ENCODE assay signal across 37 mouse cellular contexts in genomic region chr11:89026117-89026516, GRCm38 (mm10). TPM values are rescaled to one million over a fixed set of nuclear protein-coding genes. Genes with fewer than 3 reads are reported as not detected.
DNase-seq lines count a peak whose midpoint lies in the region; ATAC-seq and TF ChIP-seq lines count a peak whose summit lies in the region.
"Had no signal": no experiment of that assay in that cellular context is flagged by ENCODE, and none has a peak within 500 bp of the region (broad histone marks: within the 10 kb centered on the region; RNA-seq: fewer than 3 reads in every experiment).

No protein-coding gene starts in this region.

- no peaks in the 10 kb centered on the region for H3K36me3 ChIP-seq in liver, embryonic 12.5 days
- H3K36me3 ChIP-seq in liver, embryonic 11.5 days (ENCODE audit: control insufficient read depth, insufficient read depth, low read length) = no peaks in the 10 kb centered on the region
- H3K36me3 ChIP-seq in MEL (ENCODE audit: control insufficient read depth in 1 of 2, insufficient read depth in 2 of 2, low read length in 2 of 2) = peaks cover 0 to 33% of the 10 kb centered on the region in 2 experiments; a peak in 2 of 4 replicates
- peaks cover 3% of the 10 kb centered on the region for H3K36me3 ChIP-seq in liver, postnatal 0 days (replicated peaks; ENCODE audit: insufficient read depth, low read length)
- H3K36me3 ChIP-seq: embryonic facial prominence, embryonic 10.5 days; embryonic facial prominence, embryonic 15.5 days; forebrain, embryonic 12.5 days; hindbrain, embryonic 10.5 days; hindbrain, embryonic 15.5 days; midbrain, embryonic 13.5 days; stomach, embryonic 15.5 days had no signal

- TF ChIP-seq CTCF in MEL (IDR thresholded peaks at IDR 0.05 in 2 of 3, conservative IDR thresholded peaks at IDR 0.05 in 1 of 3; ENCODE audit: control insufficient read depth in 1 of 3, insufficient read depth in 1 of 3, low read depth in 2 of 3, low read length in 3 of 3, poor library complexity in 1 of 3, severe bottlenecking in 1 of 3) = no peak
- no peak for TF ChIP-seq CTCF in liver, postnatal 0 days (IDR thresholded peaks at IDR 0.05; ENCODE audit: low read depth)

- H3K27me3 ChIP-seq in liver, embryonic 12.5 days (replicated peaks) = no peaks in the 10 kb centered on the region
- no peaks in the 10 kb centered on the region for H3K27me3 ChIP-seq in liver, embryonic 11.5 days (replicated peaks; ENCODE audit: control insufficient read depth, insufficient read depth, low read length)
- no peaks in the 10 kb centered on the region for H3K27me3 ChIP-seq in MEL (ENCODE audit: control insufficient read depth in 1 of 2, insufficient read depth in 2 of 2, low read length in 2 of 2)
- no peaks in the 10 kb centered on the region for H3K27me3 ChIP-seq in liver, postnatal 0 days (ENCODE audit: insufficient read depth, low read length)
- H3K27me3 ChIP-seq: embryonic facial prominence, embryonic 15.5 days; forebrain, embryonic 12.5 days; hindbrain, embryonic 15.5 days; midbrain, embryonic 13.5 days; stomach, embryonic 15.5 days had no signal

- TF ChIP-seq EP300 in MEL (IDR thresholded peaks at IDR 0.05; ENCODE audit: low read depth in 1 of 2, low read length in 2 of 2) = no peak
- TF ChIP-seq EP300 in liver, postnatal 0 days (IDR thresholded peaks at IDR 0.05; ENCODE audit: low read depth) = peak; percentile 64

- 71% methylated on average over 3 of the region's 3 CpGs for WGBS in liver, embryonic 12.5 days (ENCODE audit: insufficient replicate concordance)
- WGBS in liver, embryonic 11.5 days = 91% methylated on average over 3 of the region's 3 CpGs
- WGBS in liver, postnatal 0 days (ENCODE audit: insufficient replicate concordance) = 80% methylated on average over 3 of the region's 3 CpGs

- ATAC-seq in liver, embryonic 12.5 days = no peak
- no peak for ATAC-seq in liver, embryonic 11.5 days (replicated peaks; ENCODE audit: low FRiP score)
- no peak for ATAC-seq in liver, postnatal 0 days
- ATAC-seq: activated CD4-positive, CD25-positive, alpha-beta regulatory T cell, adult 4 months; forebrain, postnatal 0 days; inflammation-experienced regulatory T-cells, adult 6 months; midbrain, embryonic 13.5 days had no signal

- no peaks in the 10 kb centered on the region for H3K79me2 ChIP-seq in MEL (ENCODE audit: control insufficient read depth, insufficient read depth, low read length, poor library complexity)

- TF ChIP-seq RAD21 in MEL (IDR thresholded peaks at IDR 0.05; ENCODE audit: low read depth, low read length) = no peak

- no peak overlapping the region for H3K4me3 ChIP-seq in liver, embryonic 12.5 days
- H3K4me3 ChIP-seq in liver, embryonic 11.5 days (ENCODE audit: low read depth, low read length) = no peak overlapping the region
- H3K4me3 ChIP-seq in MEL (ENCODE audit: control insufficient read depth in 1 of 2, insufficient read depth in 1 of 2, low read depth in 2 of 2, low read length in 2 of 2) = no peak overlapping the region
- H3K4me3 ChIP-seq in liver, postnatal 0 days (ENCODE audit: low read depth, low read length) = no peak overlapping the region
- H3K4me3 ChIP-seq: embryonic facial prominence, embryonic 10.5 days; embryonic facial prominence, embryonic 15.5 days; forebrain, embryonic 12.5 days; hindbrain, embryonic 10.5 days; hindbrain, embryonic 15.5 days; midbrain, embryonic 13.5 days; stomach, embryonic 15.5 days had no signal

- no peak overlapping the region for H3K4me2 ChIP-seq in liver, embryonic 12.5 days
- no peak overlapping the region for H3K4me2 ChIP-seq in liver, embryonic 11.5 days
- no peak overlapping the region for H3K4me2 ChIP-seq in liver, postnatal 0 days (ENCODE audit: low read depth, low read length)
- H3K4me2 ChIP-seq: embryonic facial prominence, embryonic 15.5 days; forebrain, embryonic 12.5 days; hindbrain, embryonic 15.5 days; lung, embryonic 14.5 days; midbrain, embryonic 13.5 days; stomach, embryonic 15.5 days had no signal

- DNase-seq in heart, adult 11 months = peak; percentile 97
- no peak for DNase-seq in heart, postnatal 4 days
- DNase-seq in liver, embryonic 11.5 days (ENCODE audit: low spot score) = no peak
- no peak for DNase-seq in MEL (ENCODE audit: low read depth, low spot score)
- DNase-seq in liver, postnatal 0 days = no peak
- no peak for DNase-seq in embryo, embryonic 10.5 days (ENCODE audit: low spot score)
- DNase-seq: cerebellum, adult 2 months; cerebellum, postnatal 14 days; forebrain, postnatal 0 days; gastrocnemius, postnatal 14 days; kidney, adult 11 months; kidney, postnatal 25 days; thymus, postnatal 14 days had no signal

- H3K9ac ChIP-seq in liver, embryonic 12.5 days = no peak overlapping the region
- H3K9ac ChIP-seq in liver, embryonic 11.5 days (ENCODE audit: low read depth, low read length) = no peak overlapping the region
- no peak overlapping the region for H3K9ac ChIP-seq in MEL (ENCODE audit: control insufficient read depth, low read depth, low read length, poor library complexity, severe bottlenecking)
- H3K9ac ChIP-seq in liver, postnatal 0 days (replicated peaks) = no peak overlapping the region
- H3K9ac ChIP-seq: embryonic facial prominence, embryonic 15.5 days; forebrain, embryonic 12.5 days; forebrain, postnatal 0 days; hindbrain, embryonic 15.5 days; lung, embryonic 14.5 days; midbrain, embryonic 13.5 days; stomach, embryonic 15.5 days had no signal

- H3K4me1 ChIP-seq in liver, embryonic 12.5 days = peaks cover 66% of the 10 kb centered on the region
- H3K4me1 ChIP-seq in liver, embryonic 11.5 days (replicated peaks; ENCODE audit: control insufficient read depth, insufficient read depth, low read length) = peaks cover 35% of the 10 kb centered on the region
- H3K4me1 ChIP-seq in MEL (ENCODE audit: control insufficient read depth in 1 of 2, insufficient read depth in 2 of 2, low read length in 2 of 2) = peaks cover 14 to 42% of the 10 kb centered on the region in 2 experiments
- peaks cover 49% of the 10 kb centered on the region for H3K4me1 ChIP-seq in liver, postnatal 0 days (ENCODE audit: insufficient read depth)
- H3K4me1 ChIP-seq: forebrain, embryonic 12.5 days; midbrain, embryonic 13.5 days had no signal

- H3K27ac ChIP-seq in liver, embryonic 12.5 days = peak overlapping the region; percentile 66; the same call in 1 of the 2 replicates
- H3K27ac ChIP-seq in liver, embryonic 11.5 days (ENCODE audit: low read depth, low read length) = no peak overlapping the region
- H3K27ac ChIP-seq in MEL (ENCODE audit: control insufficient read depth, low read depth, low read length) = no peak overlapping the region
- peak overlapping the region; percentile 97; the same call in 1 of the 2 replicates for H3K27ac ChIP-seq in liver, postnatal 0 days (ENCODE audit: low read depth)
- H3K27ac ChIP-seq: embryonic facial prominence, embryonic 10.5 days; embryonic facial prominence, embryonic 15.5 days; forebrain, embryonic 12.5 days; hindbrain, embryonic 10.5 days; hindbrain, embryonic 15.5 days; midbrain, embryonic 13.5 days; stomach, embryonic 15.5 days had no signal

- no peak for TF ChIP-seq POLR2A in MEL (IDR thresholded peaks at IDR 0.05; ENCODE audit: control insufficient read depth in 1 of 2, insufficient read depth in 1 of 2, low read depth in 1 of 2, low read length in 2 of 2, poor library complexity in 1 of 2)

- no peaks in the 10 kb centered on the region for H3K9me3 ChIP-seq in liver, embryonic 12.5 days (replicated peaks)
- no peaks in the 10 kb centered on the region for H3K9me3 ChIP-seq in liver, embryonic 11.5 days (ENCODE audit: control insufficient read depth, low read length)
- no peaks in the 10 kb centered on the region for H3K9me3 ChIP-seq in MEL (replicated peaks; ENCODE audit: insufficient read depth, low read length)
- H3K9me3 ChIP-seq in liver, postnatal 0 days (ENCODE audit: low read length) = no peaks in the 10 kb centered on the region
- H3K9me3 ChIP-seq: embryonic facial prominence, embryonic 10.5 days; embryonic facial prominence, embryonic 15.5 days; forebrain, embryonic 12.5 days; hindbrain, embryonic 10.5 days; hindbrain, embryonic 15.5 days; midbrain, embryonic 13.5 days; stomach, embryonic 15.5 days had no signal

RNA-seq across cellular contexts. Expression of gene Trim25, which starts 26.9 kb away (rescaled TPM):
- total RNA-seq in heart, postnatal 4 days (2021) = 10 to 100 TPM; 31.3 to 32.8 TPM
- polyA plus RNA-seq in liver, embryonic 12.5 days (2016; fragmentation: Nextera tagmentation; extraction: Ambion mirVana) = 23.1 and 25.9 TPM in 2 replicates
- 20.6 and 21.1 TPM in 2 replicates for polyA plus RNA-seq in liver, embryonic 11.5 days (2014; fragmentation: Nextera tagmentation; extraction: Ambion mirVana)
- total RNA-seq in MEL (2012; rRNA removed) = 21.5 and 22.2 TPM in 2 replicates
- polyA plus RNA-seq in MEL (2012; ENCODE audit: insufficient read depth in 1 of 2, insufficient read length in 2 of 2, low read depth in 1 of 2, low replicate concordance in 2 of 2, missing spikeins in 1 of 2) = 10 to 100 TPM in 1 of 2 experiments, not detected in 1; 43.0 TPM
- 20.4 and 20.6 TPM in 2 replicates for polyA plus RNA-seq in liver, postnatal 0 days (2015; fragmentation: Nextera tagmentation; extraction: Ambion mirVana)

RNA-seq across cellular contexts. Expression of gene Dgke, which starts 40.5 kb away (rescaled TPM):
- 10 to 100 TPM; 12.4 to 13.6 TPM for total RNA-seq in heart, postnatal 4 days (2021)
- polyA plus RNA-seq in liver, embryonic 12.5 days (2016; fragmentation: Nextera tagmentation; extraction: Ambion mirVana) = 1.6 and 1.7 TPM in 2 replicates
- polyA plus RNA-seq in liver, embryonic 11.5 days (2014; fragmentation: Nextera tagmentation; extraction: Ambion mirVana) = 1.8 and 1.9 TPM in 2 replicates
- total RNA-seq in MEL (2012; rRNA removed) = 4.7 and 5.2 TPM in 2 replicates
- 1 to 10 TPM in 1 of 2 experiments, not detected in 1; 6.4 TPM for polyA plus RNA-seq in MEL (2012; ENCODE audit: insufficient read depth in 1 of 2, insufficient read length in 2 of 2, low read depth in 1 of 2, low replicate concordance in 2 of 2, missing spikeins in 1 of 2)
- 0.53 and 0.60 TPM in 2 replicates for polyA plus RNA-seq in liver, postnatal 0 days (2015; fragmentation: Nextera tagmentation; extraction: Ambion mirVana)

RNA-seq across cellular contexts. Expression of gene Gm525, which starts 47.5 kb away (rescaled TPM):
- not detected for total RNA-seq in heart, postnatal 4 days (2021)
- not detected in 2 replicates for polyA plus RNA-seq in liver, embryonic 12.5 days (2016; fragmentation: Nextera tagmentation; extraction: Ambion mirVana)
- not detected in 2 replicates for polyA plus RNA-seq in liver, embryonic 11.5 days (2014; fragmentation: Nextera tagmentation; extraction: Ambion mirVana)
- not detected in 2 replicates for total RNA-seq in MEL (2012; rRNA removed)
- polyA plus RNA-seq in MEL (2012; ENCODE audit: insufficient read depth in 1 of 2, insufficient read length in 2 of 2, low read depth in 1 of 2, low replicate concordance in 2 of 2, missing spikeins in 1 of 2) = not detected
- polyA plus RNA-seq in liver, postnatal 0 days (2015; fragmentation: Nextera tagmentation; extraction: Ambion mirVana) = 0.31 and 0.39 TPM in 2 replicates
- total RNA-seq: forebrain, postnatal 0 days; gastrocnemius, postnatal 14 days; granulocyte monocyte progenitor cell, adult 5-6 weeks; layer of hippocampus, adult 18-20 months; layer of hippocampus, postnatal 10 days; left cerebral cortex, adult 18-20 months; left cerebral cortex, postnatal 14 days; liver, adult 2 months; megakaryocyte-erythroid progenitor cell, adult 5-6 weeks had no signal
- polyA plus RNA-seq: activated CD4-positive, CD25-positive, alpha-beta regulatory T cell, adult 4 months; embryonic facial prominence, embryonic 10.5 days; forebrain, embryonic 12.5 days; hindbrain, embryonic 10.5 days; hindbrain, embryonic 15.5 days; inflammation-experienced regulatory T-cells, adult 6 months; kidney, embryonic 14.5 days; limb, embryonic 11.5 days; liver, adult 2 months; lung, embryonic 14.5 days; midbrain, embryonic 13.5 days; neural tube, embryonic 14.5 days had no signal

RNA-seq across cellular contexts. Expression of gene Coil, which starts 56.1 kb away (rescaled TPM):
- 1 to 10 TPM; 7.6 to 9.0 TPM for total RNA-seq in heart, postnatal 4 days (2021)
- polyA plus RNA-seq in liver, embryonic 12.5 days (2016; fragmentation: Nextera tagmentation; extraction: Ambion mirVana) = 9.3 and 9.7 TPM in 2 replicates
- 9.3 and 9.5 TPM in 2 replicates for polyA plus RNA-seq in liver, embryonic 11.5 days (2014; fragmentation: Nextera tagmentation; extraction: Ambion mirVana)
- 32.6 and 32.9 TPM in 2 replicates for total RNA-seq in MEL (2012; rRNA removed)
- 10 to 100 TPM in 1 of 2 experiments, not detected in 1; 24.4 TPM for polyA plus RNA-seq in MEL (2012; ENCODE audit: insufficient read depth in 1 of 2, insufficient read length in 2 of 2, low read depth in 1 of 2, low replicate concordance in 2 of 2, missing spikeins in 1 of 2)
- polyA plus RNA-seq in liver, postnatal 0 days (2015; fragmentation: Nextera tagmentation; extraction: Ambion mirVana) = 2.6 and 2.7 TPM in 2 replicates

RNA-seq across cellular contexts. Expression of gene Elobl, which starts 59.4 kb away (rescaled TPM):
- total RNA-seq in heart, postnatal 4 days (2021) = not detected
- not detected in 2 replicates for polyA plus RNA-seq in liver, embryonic 12.5 days (2016; fragmentation: Nextera tagmentation; extraction: Ambion mirVana)
- polyA plus RNA-seq in liver, embryonic 11.5 days (2014; fragmentation: Nextera tagmentation; extraction: Ambion mirVana) = not detected in 2 replicates
- total RNA-seq in MEL (2012; rRNA removed) = 0.58 and 0.92 TPM in 2 replicates
- under 1 TPM in 1 of 2 experiments, not detected in 1; 0.72 TPM for polyA plus RNA-seq in MEL (2012; ENCODE audit: insufficient read depth in 1 of 2, insufficient read length in 2 of 2, low read depth in 1 of 2, low replicate concordance in 2 of 2, missing spikeins in 1 of 2)
- polyA plus RNA-seq in liver, postnatal 0 days (2015; fragmentation: Nextera tagmentation; extraction: Ambion mirVana) = not detected in 2 replicates
- total RNA-seq: adrenal gland, postnatal 4 days; forebrain, postnatal 0 days; gastrocnemius, postnatal 14 days; granulocyte monocyte progenitor cell, adult 5-6 weeks; layer of hippocampus, adult 18-20 months; layer of hippocampus, postnatal 10 days; left cerebral cortex, adult 18-20 months; left cerebral cortex, postnatal 14 days; liver, adult 2 months; megakaryocyte-erythroid progenitor cell, adult 5-6 weeks had no signal
- polyA plus RNA-seq: activated CD4-positive, CD25-positive, alpha-beta regulatory T cell, adult 4 months; cerebellum, adult 2 months; cortical plate, adult 2 months; embryonic facial prominence, embryonic 10.5 days; embryonic facial prominence, embryonic 15.5 days; forebrain, embryonic 12.5 days; forebrain, postnatal 0 days; heart, embryonic 16.5 days; hindbrain, embryonic 10.5 days; hindbrain, embryonic 15.5 days; kidney, embryonic 14.5 days; limb, embryonic 11.5 days; lung, embryonic 14.5 days; midbrain, embryonic 13.5 days; neural tube, embryonic 14.5 days; stomach, embryonic 15.5 days had no signal

Comparison
In these comparisons a context has a peak if more than half of its experiments do, and no peak if none do; other contexts are left out.
1. H3K27ac ChIP-seq: peak in liver, embryonic 12.5 days (single experiment) and liver, postnatal 0 days (single experiment); none in liver, embryonic 11.5 days (single experiment) and MEL (single experiment).